Mouse (Mus musculus) liver, adult 10 weeks (tissue): ENCODE results near the gene Aspa. TPM values are rescaled to one million over a fixed set of nuclear protein-coding genes. Genes with fewer than 3 reads are reported as not detected.

ENCODE experiments used
- polyA plus RNA-seq: library from polyadenylated mRNA; stranded (reverse); fragments of 350-450 nt; fragmentation: Illumina TruSeq; extraction: RNeasy Lipid Tissue Mini Kit (QIAGEN cat#74804); gene quantifications from one replicate; pipeline ENCODE4 v1.2.3, GENCODE M21; 2014; ENCODE audit warnings: low read depth, low replicate concordance

The Aspa gene
- polyA plus RNA-seq: 63.7 TPM

GRCm38 (mm10) chr11:73329442-73329841, at the start of gene Aspa, which contains the start of the genes Gm49340 and Spata22:
TSS of gene Aspa (minus strand) at chr11:73329596.
TSS of gene Gm49340 (plus strand) at chr11:73329741.
TSS of gene Spata22 (plus strand) at chr11:73329741.

GRCm38 (mm10) chr11:73370946-73371345, 41.5 kb upstream of the Aspa start, which contains the start of gene Olfr376:
TSS of gene Olfr376 (plus strand) at chr11:73371246.

DNA sequence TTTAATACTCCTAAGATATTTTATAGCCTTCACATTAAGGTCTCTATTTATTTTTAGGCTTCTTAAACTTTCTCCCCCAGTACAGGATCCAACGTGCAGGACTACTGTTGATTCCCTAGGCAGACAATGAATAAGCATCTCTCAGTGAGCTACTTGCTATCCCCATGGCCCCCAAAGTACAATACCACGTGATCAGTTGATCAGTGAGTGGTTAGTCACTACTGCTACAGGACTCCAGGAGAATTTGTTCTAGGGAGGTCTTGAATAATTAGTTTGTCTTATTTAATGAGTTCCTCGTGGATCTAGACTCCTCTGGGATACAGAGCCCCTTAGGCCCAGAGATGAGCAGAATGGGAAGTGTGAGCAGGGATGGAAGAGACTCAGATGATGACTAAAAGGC, 21.1 kb upstream of the Aspa start, which contains the start of gene Olfr20:
Gene Olfr20, plus strand, starts transcription at position 301 of the 400 bp plus-strand sequence.

GRCm38 (mm10) chr11:73267267-73267666, 62.1 kb downstream of the Aspa start, which contains the start of gene Trpv3:
TSS of gene Trpv3 (plus strand) at chr11:73267388.

Other genes with a start within 250 kb of the Aspa start
- 0.13 TPM for gene Itgae, start 239.0 kb downstream of the Aspa start, polyA plus RNA-seq
- 0.21 TPM for gene Haspin, start 191.3 kb downstream of the Aspa start, polyA plus RNA-seq
- not detected for gene P2rx5, start 169.2 kb downstream of the Aspa start, polyA plus RNA-seq
- gene Emc6, start 152.6 kb downstream of the Aspa start, polyA plus RNA-seq: 45.7 TPM
- 9.5 TPM for gene Tax1bp3, start 152.5 kb downstream of the Aspa start, polyA plus RNA-seq
- gene Ctns, start 130.6 kb downstream of the Aspa start, polyA plus RNA-seq: 7.8 TPM
- 20.3 TPM for gene Shpk, start 130.1 kb downstream of the Aspa start, polyA plus RNA-seq
- not detected for gene Trpv1, start 95.3 kb downstream of the Aspa start, polyA plus RNA-seq
- gene Trpv3, start 62.2 kb downstream of the Aspa start, polyA plus RNA-seq: not detected
- 0.29 TPM for gene Gm49340, start 145 bp upstream of the Aspa start, polyA plus RNA-seq
- 25.1 TPM for gene Spata22, start 145 bp upstream of the Aspa start, polyA plus RNA-seq
- gene Olfr20, start 21.2 kb upstream of the Aspa start, polyA plus RNA-seq: not detected
- not detected for gene Olfr376, start 41.6 kb upstream of the Aspa start, polyA plus RNA-seq
- gene Olfr1, start 70.0 kb upstream of the Aspa start, polyA plus RNA-seq: not detected
- gene Olfr378, start 98.9 kb upstream of the Aspa start, polyA plus RNA-seq: not detected
- not detected for gene Olfr380, start 127.9 kb upstream of the Aspa start, polyA plus RNA-seq
- not detected for gene Olfr381, start 162.0 kb upstream of the Aspa start, polyA plus RNA-seq
- not detected for gene Olfr382, start 187.6 kb upstream of the Aspa start, polyA plus RNA-seq